Mouse (Mus musculus) hindbrain, embryonic 12.5 days (tissue): ENCODE measurements around the gene Lhx2. TPM values are rescaled to one million over a fixed set of nuclear protein-coding genes. Genes with fewer than 3 reads are reported as not detected.

Experiments
- ATAC-seq: fragments of 200-750 bp; cut with Nextera tagmentation; 2 replicates; pipeline ENCODE4 v1.8.0; 2017; ENCODE audit warnings: moderate TSS enrichment; ENCODE audit not compliant: low FRiP score
- H3K27ac ChIP-seq: fragments of 300-500 bp; sonication (generic); 2 replicates; pipeline ENCODE4 v1.5.1; 2016; ENCODE audit warnings: mild to moderate bottlenecking
- H3K27me3 ChIP-seq: fragments of 300-500 bp; sonication (generic); 2 replicates; pipeline ENCODE4 v1.6.1; 2016; ENCODE audit warnings: mild to moderate bottlenecking
- H3K36me3 ChIP-seq: fragments of 300-500 bp; sonication (generic); 2 replicates; pipeline ENCODE4 v1.6.1; 2016; ENCODE audit warnings: mild to moderate bottlenecking
- H3K4me1 ChIP-seq: fragments of 300-500 bp; sonication (generic); 2 replicates; pipeline ENCODE4 v1.6.1; 2016
- H3K4me2 ChIP-seq: fragments of 300-500 bp; sonication (generic); replicated peaks from 2 replicates; pipeline ENCODE4 v1.6.1; 2016; ENCODE audit warnings: mild to moderate bottlenecking
- H3K4me3 ChIP-seq: fragments of 300-500 bp; sonication (generic); 2 replicates; pipeline ENCODE4 v1.5.1; 2016; ENCODE audit warnings: mild to moderate bottlenecking
- H3K9ac ChIP-seq: fragments of 300-500 bp; sonication (generic); 2 replicates; pipeline ENCODE4 v1.6.1; 2016; ENCODE audit warnings: mild to moderate bottlenecking, moderate library complexity
- H3K9me3 ChIP-seq: fragments of 300-500 bp; sonication (generic); replicated peaks from 2 replicates; pipeline ENCODE4 v1.6.1; 2016; ENCODE audit warnings: mild to moderate bottlenecking
- WGBS: fragments of 180-500 bp; shearing (Covaris S2); methylation state at CpG from one replicate; pipeline ENCODE4 v1.1.7; 2016; 5-methylcytosine and 5-hydroxymethylcytosine counted together
- polyA plus RNA-seq: library from polyadenylated mRNA; unstranded; fragments of >200 nt; fragmentation: Nextera tagmentation; extraction: Ambion mirVana; gene quantifications from 2 replicates; pipeline ENCODE4 v1.2.1, GENCODE M21; 2016

Lhx2 gene
- polyA plus RNA-seq, 1 experiment from 2014 or later = 31.2 TPM

GRCm38 (mm10) chr2:38403231-38403630 lies 64.2 kb downstream of the Lhx2 start:
- no peak for ATAC-seq
- no peaks in the 10 kb centered on the region for H3K9me3 ChIP-seq
- 80% methylated on average over 12 of the region's 12 CpGs for WGBS

GRCm38 (mm10) chr2:38404007-38404596 lies 65.0 kb downstream of the Lhx2 start:
- Histone ChIP-seq H3K27me3 (no peaks in the 10 kb centered on the region), H3K4me2 (no peak overlapping the region), H3K4me1 (peaks cover 7% of the 10 kb centered on the region), H3K9me3 (no peaks in the 10 kb centered on the region), H3K27ac (no peak overlapping the region), H3K9ac (no peak overlapping the region), H3K4me3 (no peak overlapping the region), H3K36me3 (no peaks in the 10 kb centered on the region)
- 50% methylated on average over 10 of the region's 10 CpGs for WGBS
- ATAC-seq = peak; percentile 80

More at GRCm38 (mm10) chr2:38403231-38403630, 64.2 kb downstream of the Lhx2 start:
- Histone ChIP-seq H3K4me3 (no peak overlapping the region), H3K36me3 (no peaks in the 10 kb centered on the region), H3K4me1 (peaks cover 7% of the 10 kb centered on the region), H3K27ac (no peak overlapping the region), H3K4me2 (no peak overlapping the region), H3K9ac (no peak overlapping the region), H3K27me3 (no peaks in the 10 kb centered on the region)

- no peak overlapping the region for H3K9ac ChIP-seq
- no peak overlapping the region for H3K27ac ChIP-seq
- H3K4me3 ChIP-seq = no peak overlapping the region
- H3K27me3 ChIP-seq = no peaks in the 10 kb centered on the region
- H3K4me1 ChIP-seq = peaks cover 7% of the 10 kb centered on the region
- no peak overlapping the region for H3K4me2 ChIP-seq
- 87% methylated on average over 4 of the region's 4 CpGs for WGBS
- H3K36me3 ChIP-seq = no peaks in the 10 kb centered on the region
- ATAC-seq = no peak
- no peaks in the 10 kb centered on the region for H3K9me3 ChIP-seq
These were observed 66.3 kb downstream of the Lhx2 start for GRCm38 (mm10) chr2:38405356-38405755.

- H3K36me3 ChIP-seq = no peaks in the 10 kb centered on the region
- peaks cover 2% of the 10 kb centered on the region; the same call in 1 of the 2 replicates for H3K27me3 ChIP-seq
- no peak overlapping the region for H3K27ac ChIP-seq
- no peak overlapping the region for H3K4me2 ChIP-seq
- 83% methylated on average over 3 of the region's 3 CpGs for WGBS
- no peak overlapping the region for H3K9ac ChIP-seq
- no peak overlapping the region for H3K4me3 ChIP-seq
- no peak for ATAC-seq
- H3K4me1 ChIP-seq = 0 out of 2 replicates have a peak, but pooled peaks cover 5% of the 10 kb centered on the region
- no peaks in the 10 kb centered on the region for H3K9me3 ChIP-seq
These were observed 70.2 kb downstream of the Lhx2 start for GRCm38 (mm10) chr2:38409309-38409708.

GRCm38 (mm10) chr2:38410227-38410626 lies 71.1 kb downstream of the Lhx2 start:
- H3K27me3 ChIP-seq = peaks cover 2% of the 10 kb centered on the region; the same call in 1 of the 2 replicates
- ATAC-seq = no peak
- no peak overlapping the region for H3K9ac ChIP-seq
- no peak overlapping the region for H3K4me2 ChIP-seq
- H3K4me3 ChIP-seq = no peak overlapping the region
- WGBS = 88% methylated on average over 6 of the region's 6 CpGs
- no peaks in the 10 kb centered on the region for H3K9me3 ChIP-seq
- H3K4me1 ChIP-seq = 0 out of 2 replicates have a peak, but pooled peaks cover 4% of the 10 kb centered on the region
- H3K27ac ChIP-seq = no peak overlapping the region
- H3K36me3 ChIP-seq = no peaks in the 10 kb centered on the region

- Histone ChIP-seq H3K4me1 (0 out of 2 replicates have a peak, but pooled peaks cover 4% of the 10 kb centered on the region), H3K27me3 (peaks cover 2% of the 10 kb centered on the region; the same call in 1 of the 2 replicates), H3K4me3 (no peak overlapping the region), H3K27ac (no peak overlapping the region), H3K9me3 (no peaks in the 10 kb centered on the region), H3K9ac (no peak overlapping the region), H3K36me3 (no peaks in the 10 kb centered on the region), H3K4me2 (no peak overlapping the region)
- ATAC-seq = 0 out of 2 replicates have a peak, but pooled peaks have one; percentile 38
- WGBS = 35% methylated on average over 11 of the region's 11 CpGs
These were observed 73.6 kb downstream of the Lhx2 start for GRCm38 (mm10) chr2:38412599-38413177.

- ATAC-seq = no peak
- H3K4me2 ChIP-seq = no peak overlapping the region
These were observed 78.9 kb downstream of the Lhx2 start for GRCm38 (mm10) chr2:38417970-38418369.

More at GRCm38 (mm10) chr2:38417970-38418369, 78.9 kb downstream of the Lhx2 start:
- no peaks in the 10 kb centered on the region for H3K9me3 ChIP-seq
- no peaks in the 10 kb centered on the region for H3K36me3 ChIP-seq
- no peaks in the 10 kb centered on the region for H3K4me1 ChIP-seq
- 0 out of 2 replicates have a peak, but pooled peaks cover under 1% of the 10 kb centered on the region for H3K27me3 ChIP-seq
- no peak overlapping the region for H3K27ac ChIP-seq
- no peak overlapping the region for H3K9ac ChIP-seq
- H3K4me3 ChIP-seq = no peak overlapping the region
- WGBS = 19% methylated on average over 4 of the region's 4 CpGs

Other genes starting within 250 kb of the Lhx2 start
- 16.4 and 17.9 TPM in 2 replicates for gene Dennd1a, start 51.9 kb upstream of the Lhx2 start, polyA plus RNA-seq
- gene Nek6, start 172.4 kb downstream of the Lhx2 start, polyA plus RNA-seq = 85.7 and 94.8 TPM in 2 replicates